Mouse (Mus musculus) thymus, adult 2 months (tissue): Measurements from ENCODE around the gene Tspan32. TPM values are rescaled to one million over a fixed set of nuclear protein-coding genes. Genes with fewer than 3 reads are reported as not detected.

Experiments used
- DNase-seq: peaks from one replicate; pipeline ENCODE4 v3.0.0; 2021
- H3K27ac ChIP-seq: fragments of 200-500 bp; 2 replicates; pipeline ENCODE4 v1.5.1; 2012; ENCODE audit warnings: low read length, control low read depth; ENCODE audit not compliant: control insufficient read depth, insufficient read depth
- H3K27me3 ChIP-seq: fragments of 200-500 bp; 2 replicates; pipeline ENCODE4 v1.6.1; 2012; ENCODE audit warnings: mild to moderate bottlenecking, low read length, moderate library complexity, mixed read lengths; ENCODE audit not compliant: control insufficient read depth, insufficient read depth
- H3K36me3 ChIP-seq: fragments of 200-500 bp; 2 replicates; pipeline ENCODE4 v1.6.1; 2012; ENCODE audit warnings: mild to moderate bottlenecking, low read length, moderate library complexity; ENCODE audit not compliant: control insufficient read depth, insufficient read depth
- H3K4me1 ChIP-seq: fragments of 200-500 bp; replicated peaks from 2 replicates; pipeline ENCODE4 v1.6.1; 2012; ENCODE audit warnings: low read length; ENCODE audit not compliant: control insufficient read depth, insufficient read depth
- H3K4me3 ChIP-seq: fragments of 200-500 bp; 2 replicates; pipeline ENCODE4 v1.5.1; 2012; ENCODE audit warnings: mild to moderate bottlenecking, low read length, control low read depth, moderate library complexity; ENCODE audit not compliant: control insufficient read depth, insufficient read depth
- CTCF ChIP-seq: fragments of 200-500 bp; IDR thresholded peaks from 2 replicates; pipeline ENCODE4 v1.5.1; 2012; ENCODE audit warnings: mild to moderate bottlenecking, control low read depth, low read length, moderate library complexity, borderline replicate concordance; ENCODE audit not compliant: control insufficient read depth, poor library complexity, insufficient read depth; ENCODE audit errors: extremely low read depth
- POLR2A ChIP-seq: fragments of 200-500 bp; IDR thresholded peaks from 2 replicates; pipeline ENCODE4 v1.6.1; 2012; ENCODE audit warnings: mild to moderate bottlenecking, low read length, control low read depth, moderate library complexity; ENCODE audit not compliant: control insufficient read depth, poor library complexity, insufficient read depth; ENCODE audit errors: extremely low read depth
- WGBS: fragments of 180-500 bp; shearing (Covaris S2); methylation state at CpG from one replicate; pipeline ENCODE4 v1.1.7; 2018; 5-methylcytosine and 5-hydroxymethylcytosine counted together
- polyA plus RNA-seq: library from polyadenylated mRNA; depleted of rRNA; stranded (reverse); fragments of >200 nt; gene quantifications from 2 replicates; pipeline ENCODE4 v1.2.3, GENCODE M21; 2012; rRNA removed

The Tspan32 gene
- 78.8 and 92.3 TPM in 2 replicates for polyA plus RNA-seq

DNA sequence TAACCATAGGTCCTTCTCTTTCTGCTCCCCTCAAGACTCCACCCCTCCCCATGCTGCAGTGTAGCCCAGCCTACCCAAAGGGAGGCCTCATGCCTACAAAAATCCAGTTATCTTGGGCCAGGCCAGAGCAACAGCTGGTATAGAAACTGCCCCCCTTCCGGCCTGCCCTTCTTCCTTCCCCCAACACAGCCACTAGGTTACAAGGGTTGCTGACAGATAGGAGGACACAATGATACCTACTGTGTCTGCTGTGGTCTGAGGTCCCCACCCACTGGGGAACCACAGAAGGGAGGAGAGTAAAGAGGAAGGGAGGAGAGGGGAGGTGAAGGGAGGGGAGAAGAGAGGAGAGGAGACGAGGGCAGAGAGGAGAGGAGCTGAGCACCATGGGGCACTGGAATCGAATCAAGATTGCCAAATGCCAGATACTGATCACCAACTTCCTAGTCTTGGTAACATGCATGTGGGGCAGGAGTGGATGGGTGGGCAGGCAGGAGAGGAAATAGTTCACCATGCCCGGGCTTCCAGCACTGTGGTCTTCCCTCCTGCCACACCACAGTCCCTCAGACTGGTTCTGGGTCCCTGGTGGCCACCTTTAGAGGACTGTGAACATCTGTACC, at the start of gene Tspan32:
Gene Tspan32, plus strand, starts transcription at position 320 of the 617 bp plus-strand sequence.
- no peaks in the 10 kb centered on the region for H3K27me3 ChIP-seq
- WGBS, result 3% methylated on average over 4 of the region's 4 CpGs
- H3K4me3 ChIP-seq, result peak within 1 kb of the TSS; percentile 48
- no peak for TF ChIP-seq POLR2A
- TF ChIP-seq CTCF, result no peak
- H3K36me3 ChIP-seq, result no peaks in the 10 kb centered on the region
- peak; percentile 73 for DNase-seq
- H3K27ac ChIP-seq, result peak within 1 kb of the TSS; percentile 90
- peaks cover 56% of the 10 kb centered on the region for H3K4me1 ChIP-seq

DNA sequence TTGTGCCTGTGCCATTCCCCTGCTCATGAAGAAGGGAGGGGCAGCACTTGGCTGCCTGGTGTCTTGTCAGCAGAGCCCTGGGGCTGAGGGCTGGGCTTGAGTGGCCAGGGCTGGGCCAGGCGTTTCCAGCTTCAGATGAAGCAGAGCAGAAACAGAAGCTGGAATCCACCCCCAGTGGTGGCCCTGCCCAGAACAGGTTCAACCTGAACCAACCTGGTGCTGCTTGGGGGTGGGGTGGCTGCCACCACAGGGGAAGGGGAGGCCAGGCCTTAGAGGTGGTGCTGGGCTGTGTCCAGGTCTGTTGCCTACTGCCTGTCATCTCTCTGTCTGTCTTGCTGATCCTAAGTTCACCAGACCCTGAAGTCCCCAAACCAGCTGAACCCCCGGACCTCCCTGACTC, 48.8 kb upstream of the Tspan32 start:
- WGBS, result 88% methylated on average over 2 of the region's 2 CpGs
- no peaks in the 10 kb centered on the region for H3K36me3 ChIP-seq
- no peak for DNase-seq

DNA sequence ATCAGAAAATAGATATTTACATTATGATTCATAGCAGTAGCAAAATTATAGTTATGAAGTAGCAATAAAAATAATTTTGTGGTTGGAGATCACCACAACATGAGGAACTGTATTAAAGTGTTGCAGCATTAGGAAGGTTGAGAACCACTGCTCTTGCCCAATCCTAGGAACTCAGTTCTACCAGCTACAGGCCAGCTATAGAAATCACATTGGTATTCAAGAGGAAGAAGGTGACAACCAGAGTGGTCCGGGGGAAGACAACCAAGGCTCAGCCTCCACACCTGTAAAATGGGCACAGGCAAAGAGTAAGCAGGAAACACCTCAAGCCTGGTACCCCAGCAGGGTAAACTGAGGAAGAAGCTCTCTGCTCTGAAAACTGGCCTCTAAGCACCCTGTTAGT, 46.0 kb upstream of the Tspan32 start:
- no peaks in the 10 kb centered on the region for H3K27me3 ChIP-seq

More for the DNA sequence above, 48.8 kb upstream of the Tspan32 start:
- no peak overlapping the region for H3K4me3 ChIP-seq
- TF ChIP-seq POLR2A (no peak), CTCF (no peak)
- no peaks in the 10 kb centered on the region for H3K4me1 ChIP-seq
- H3K27me3 ChIP-seq, result no peaks in the 10 kb centered on the region
- H3K27ac ChIP-seq, result no peak overlapping the region

DNA sequence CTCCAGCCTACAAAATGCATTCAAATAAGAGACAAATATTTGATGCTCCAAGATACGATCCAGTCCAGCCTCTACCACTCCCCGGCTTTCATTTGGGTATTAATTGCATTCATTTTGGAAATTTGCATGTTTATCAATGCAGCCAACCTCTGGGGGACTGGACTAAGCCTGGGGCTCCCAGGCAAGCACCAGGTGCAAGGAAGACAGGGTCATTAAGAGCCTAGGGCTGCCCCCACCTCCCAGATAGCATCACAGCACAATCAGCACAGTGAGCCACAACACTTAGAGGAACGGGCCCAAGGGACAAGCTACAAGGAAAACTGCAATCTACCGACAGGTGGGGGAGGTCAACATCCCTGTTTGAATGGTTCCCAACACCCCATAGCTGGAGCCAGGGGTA, 45.1 kb upstream of the Tspan32 start:
- no peak for DNase-seq
- TF ChIP-seq POLR2A, result no peak
- 88% methylated on average over 4 of the region's 4 CpGs for WGBS
- no peak overlapping the region for H3K4me3 ChIP-seq
- H3K36me3 ChIP-seq, result no peaks in the 10 kb centered on the region
- H3K27ac ChIP-seq, result no peak overlapping the region
- no peaks in the 10 kb centered on the region for H3K27me3 ChIP-seq
- no peaks in the 10 kb centered on the region for H3K4me1 ChIP-seq

More for the DNA sequence above, 46.0 kb upstream of the Tspan32 start:
- no peak overlapping the region for H3K4me3 ChIP-seq
- no peaks in the 10 kb centered on the region for H3K4me1 ChIP-seq
- no peaks in the 10 kb centered on the region for H3K36me3 ChIP-seq
- H3K27ac ChIP-seq, result no peak overlapping the region
- no peak for TF ChIP-seq CTCF
- TF ChIP-seq POLR2A, result no peak
- no peak for DNase-seq
- 91% methylated on average over 1 of the region's 1 CpGs for WGBS

DNA sequence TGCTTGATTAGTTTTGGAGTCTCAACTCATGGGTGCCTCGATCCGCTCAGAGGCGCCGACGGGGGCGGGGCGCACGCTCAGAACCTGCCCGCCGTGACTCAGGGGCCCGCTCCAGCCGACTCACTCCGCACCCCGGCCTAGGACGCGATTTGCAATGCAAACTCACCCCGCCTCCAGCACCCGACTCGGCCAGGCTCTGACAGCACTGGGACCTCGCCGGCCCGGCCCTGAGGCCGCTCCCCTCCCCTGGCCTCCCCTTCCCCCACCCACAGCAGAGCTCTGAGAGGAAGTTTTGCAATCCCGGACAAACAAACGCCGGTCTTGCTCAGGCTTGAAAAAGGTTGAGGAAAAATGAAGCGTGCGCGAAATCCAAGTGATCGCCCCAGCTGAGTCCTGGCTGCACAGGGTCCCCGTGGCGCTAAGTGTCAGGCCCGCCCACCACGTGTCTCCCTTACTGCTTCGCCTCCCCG, 37.4 kb upstream of the Tspan32 start:
- TF ChIP-seq POLR2A (no peak), CTCF (no peak)
- peaks cover 7% of the 10 kb centered on the region; the same call in 1 of the 2 replicates for H3K27me3 ChIP-seq
- no peak for DNase-seq
- H3K36me3 ChIP-seq, result no peaks in the 10 kb centered on the region
- H3K4me1 ChIP-seq, result no peaks in the 10 kb centered on the region
- 0 out of 2 replicates have a peak overlapping the region, but pooled peaks have one; percentile 2 for H3K4me3 ChIP-seq
- H3K27ac ChIP-seq, result no peak overlapping the region
- 3% methylated on average over 36 of the region's 36 CpGs for WGBS

DNA sequence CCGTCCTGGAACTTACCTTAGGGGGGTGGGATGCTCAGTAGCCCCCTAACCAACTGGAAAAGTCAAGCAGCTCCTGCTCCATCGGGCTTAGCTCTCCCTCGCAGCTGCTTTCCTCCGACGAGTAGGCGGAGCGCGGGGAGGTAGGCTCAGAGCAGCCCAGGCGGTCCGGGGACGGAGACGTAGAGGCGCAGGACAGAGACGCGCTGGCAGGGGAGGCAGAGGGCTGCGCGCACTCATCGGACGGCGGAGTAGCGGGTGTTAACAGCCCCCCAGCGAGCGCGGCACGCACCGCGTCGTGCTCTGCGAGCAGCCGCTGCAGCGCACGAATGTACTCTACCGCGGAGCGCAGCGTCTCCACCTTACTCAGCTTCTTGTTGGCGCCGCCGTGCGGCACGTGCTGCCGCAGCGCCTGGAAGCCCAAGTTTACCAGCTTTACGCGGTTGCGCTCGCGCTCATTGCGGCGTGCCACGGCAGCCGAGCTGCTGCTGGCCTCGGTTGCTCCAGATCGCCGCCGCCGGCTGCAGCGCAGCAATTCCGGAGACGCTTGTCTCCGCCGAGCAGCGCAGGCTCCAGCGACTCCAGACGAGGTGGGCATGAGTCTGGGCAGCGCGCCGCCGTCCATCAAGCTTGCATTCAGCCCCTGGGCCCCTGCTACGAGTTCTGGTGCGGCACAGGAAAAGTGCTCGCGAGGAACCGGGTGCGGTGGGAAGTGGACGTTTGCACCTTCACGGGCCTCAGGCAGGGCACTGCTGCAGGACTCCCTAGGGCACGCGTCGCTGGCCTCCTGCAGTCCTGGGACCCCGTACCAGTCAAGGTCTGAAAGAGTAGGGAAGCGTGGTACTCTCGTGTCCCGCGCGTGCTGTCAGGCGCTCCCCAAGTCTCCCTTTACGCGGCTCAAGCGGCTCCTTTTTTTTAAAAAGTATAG, 36.7 kb upstream of the Tspan32 start:
- DNase-seq, result peak; percentile 31
- no peaks in the 10 kb centered on the region for H3K36me3 ChIP-seq
- H3K4me3 ChIP-seq, result 0 out of 2 replicates have a peak overlapping the region, but pooled peaks have one; percentile 2
- no peaks in the 10 kb centered on the region for H3K4me1 ChIP-seq
- TF ChIP-seq CTCF, result peak; percentile 11; the same call in 1 of the 2 replicates
- TF ChIP-seq POLR2A, result no peak
- H3K27ac ChIP-seq, result no peak overlapping the region
- 2% methylated on average over 90 of the region's 90 CpGs for WGBS
- peaks cover 7% of the 10 kb centered on the region; the same call in 1 of the 2 replicates for H3K27me3 ChIP-seq
